Mouse (Mus musculus) telencephalon, adult 2 months (tissue): ENCODE measurements at regions not wholly inside any gene's neighbourhood (a gene's known extent, or its start where the extent isn't known, plus 50 kb on each side); places are given as distances from the start of the nearest gene placed in this dataset.

ENCODE experiments used
- DNase-seq: peaks from one replicate; pipeline ENCODE4 v3.0.0-alpha.2; 2011; ENCODE audit warnings: low read depth, low spot score

- no peak for DNase-seq
These were observed 121.0 kb upstream of the Slitrk5 start for GRCm38 (mm10) chr14:111553891-111554290.

- DNase-seq, result no peak
These were observed 105.5 kb upstream of the Slitrk5 start for GRCm38 (mm10) chr14:111569331-111569839.

- no peak for DNase-seq
These were observed 97.4 kb upstream of the Slitrk5 start for GRCm38 (mm10) chr14:111577470-111577869.

GRCm38 (mm10) chr14:111583076-111583475, 91.8 kb upstream of the Slitrk5 start:
- peak; percentile 26 for DNase-seq

- DNase-seq, result no peak
These were observed 58.1 kb upstream of the Slitrk5 start for GRCm38 (mm10) chr14:111616824-111617223.

GRCm38 (mm10) chr14:111620821-111621220, 54.1 kb upstream of the Slitrk5 start:
- peak; percentile 58 for DNase-seq
